Mouse (Mus musculus): ENCODE measurements around the gene Egln2. TPM values are rescaled to one million over a fixed set of nuclear protein-coding genes. Genes with fewer than 3 reads are reported as not detected.

The Egln2 gene
- total and polyA plus RNA-seq, 2 experiments from 2014 or later = 42.8 to 71.5 TPM

GRCm38 (mm10) chr7:27130521-27131370 lies 35.9 kb downstream of the Egln2 start:
- Histone ChIP-seq H3K27ac (ENCODE audit: low read depth) (no peak overlapping the region), H3K4me3 (ENCODE audit: low read depth, low read length) (no peak overlapping the region), H3K4me2 (ENCODE audit: low read depth, low read length) (no peak overlapping the region), H3K4me1 (ENCODE audit: control insufficient read depth, insufficient read depth) (no peaks in the 10 kb centered on the region), H3K9ac (replicated peaks; ENCODE audit: low read depth, low read length) (no peak overlapping the region), H3K36me3 (replicated peaks; ENCODE audit: control insufficient read depth, insufficient read depth, low read length) (no peaks in the 10 kb centered on the region), H3K9me3 (replicated peaks; ENCODE audit: control insufficient read depth, low read length) (no peaks in the 10 kb centered on the region), H3K27me3 (ENCODE audit: control insufficient read depth, insufficient read depth, low read length) (no peaks in the 10 kb centered on the region)
- TF ChIP-seq EP300 (IDR thresholded peaks at IDR 0.05; ENCODE audit: low read depth) (no peak), CTCF (IDR thresholded peaks at IDR 0.05; ENCODE audit: low read depth) (no peak)
- DNase-seq (ENCODE audit: low spot score) (no peak), ATAC-seq (ENCODE audit: insufficient read depth, low read depth) (no peak)
- 86% methylated on average over 22 of the region's 22 CpGs for WGBS

GRCm38 (mm10) chr7:27129811-27130210 lies 36.8 kb downstream of the Egln2 start:
- Histone ChIP-seq H3K9ac (replicated peaks; ENCODE audit: low read depth, low read length) (no peak overlapping the region), H3K4me3 (ENCODE audit: low read depth, low read length) (no peak overlapping the region), H3K27me3 (ENCODE audit: control insufficient read depth, insufficient read depth, low read length) (no peaks in the 10 kb centered on the region), H3K4me1 (ENCODE audit: control insufficient read depth, insufficient read depth) (no peaks in the 10 kb centered on the region), H3K27ac (ENCODE audit: low read depth) (no peak overlapping the region), H3K9me3 (replicated peaks; ENCODE audit: control insufficient read depth, low read length) (no peaks in the 10 kb centered on the region), H3K36me3 (replicated peaks; ENCODE audit: control insufficient read depth, insufficient read depth, low read length) (no peaks in the 10 kb centered on the region), H3K4me2 (ENCODE audit: low read depth, low read length) (no peak overlapping the region)
- WGBS = 85% methylated on average over 12 of the region's 12 CpGs
- DNase-seq (ENCODE audit: low spot score) (no peak), ATAC-seq (ENCODE audit: insufficient read depth, low read depth) (no peak)
- TF ChIP-seq CTCF (IDR thresholded peaks at IDR 0.05; ENCODE audit: low read depth) (no peak), EP300 (IDR thresholded peaks at IDR 0.05; ENCODE audit: low read depth) (no peak)

GRCm38 (mm10) chr7:27128946-27129345 lies 37.7 kb downstream of the Egln2 start:
- WGBS = 47% methylated on average over 13 of the region's 13 CpGs
- no peak overlapping the region for H3K4me2 ChIP-seq (ENCODE audit: low read depth, low read length)
- no peak for ATAC-seq (ENCODE audit: insufficient read depth, low read depth)
- no peaks in the 10 kb centered on the region for H3K36me3 ChIP-seq (replicated peaks; ENCODE audit: control insufficient read depth, insufficient read depth, low read length)
- H3K9me3 ChIP-seq (replicated peaks; ENCODE audit: control insufficient read depth, low read length) = no peaks in the 10 kb centered on the region
- TF ChIP-seq CTCF (IDR thresholded peaks at IDR 0.05; ENCODE audit: low read depth) (no peak), EP300 (IDR thresholded peaks at IDR 0.05; ENCODE audit: low read depth) (no peak)
- H3K4me3 ChIP-seq (ENCODE audit: low read depth, low read length) = no peak overlapping the region
- H3K27ac ChIP-seq (ENCODE audit: low read depth) = no peak overlapping the region
- no peak overlapping the region for H3K9ac ChIP-seq (replicated peaks; ENCODE audit: low read depth, low read length)
- no peaks in the 10 kb centered on the region for H3K27me3 ChIP-seq (ENCODE audit: control insufficient read depth, insufficient read depth, low read length)
- DNase-seq (ENCODE audit: low spot score) = no peak
- no peaks in the 10 kb centered on the region for H3K4me1 ChIP-seq (ENCODE audit: control insufficient read depth, insufficient read depth)

- TF ChIP-seq EP300 (IDR thresholded peaks at IDR 0.05; ENCODE audit: low read depth) (no peak), CTCF (IDR thresholded peaks at IDR 0.05; ENCODE audit: low read depth) (peak; percentile 54)
- Histone ChIP-seq H3K4me3 (ENCODE audit: low read depth, low read length) (no peak overlapping the region), H3K4me2 (ENCODE audit: low read depth, low read length) (no peak overlapping the region), H3K9me3 (replicated peaks; ENCODE audit: control insufficient read depth, low read length) (no peaks in the 10 kb centered on the region), H3K4me1 (ENCODE audit: control insufficient read depth, insufficient read depth) (no peaks in the 10 kb centered on the region), H3K27ac (ENCODE audit: low read depth) (no peak overlapping the region), H3K9ac (replicated peaks; ENCODE audit: low read depth, low read length) (no peak overlapping the region), H3K27me3 (ENCODE audit: control insufficient read depth, insufficient read depth, low read length) (no peaks in the 10 kb centered on the region), H3K36me3 (replicated peaks; ENCODE audit: control insufficient read depth, insufficient read depth, low read length) (no peaks in the 10 kb centered on the region)
- no peak for ATAC-seq (ENCODE audit: insufficient read depth, low read depth)
- WGBS = 44% methylated on average over 3 of the region's 3 CpGs
- DNase-seq (ENCODE audit: low spot score) = no peak
Observed at GRCm38 (mm10) chr7:27128162-27128561, 38.4 kb downstream of the Egln2 start.

GRCm38 (mm10) chr7:27124969-27125368 lies 41.6 kb downstream of the Egln2 start:
- no peak overlapping the region for H3K4me3 ChIP-seq (ENCODE audit: low read depth, low read length)
- TF ChIP-seq EP300 (IDR thresholded peaks at IDR 0.05; ENCODE audit: low read depth) = no peak
- no peak for TF ChIP-seq CTCF (IDR thresholded peaks at IDR 0.05; ENCODE audit: low read depth)
- H3K9me3 ChIP-seq (replicated peaks; ENCODE audit: control insufficient read depth, low read length) = no peaks in the 10 kb centered on the region
- H3K27ac ChIP-seq (ENCODE audit: low read depth) = no peak overlapping the region
- 70% methylated on average over 4 of the region's 4 CpGs for WGBS
- H3K27me3 ChIP-seq (ENCODE audit: control insufficient read depth, insufficient read depth, low read length) = no peaks in the 10 kb centered on the region
- ATAC-seq (ENCODE audit: insufficient read depth, low read depth) (no peak), DNase-seq (ENCODE audit: low spot score) (no peak)
- H3K9ac ChIP-seq (replicated peaks; ENCODE audit: low read depth, low read length) = no peak overlapping the region
- no peak overlapping the region for H3K4me2 ChIP-seq (ENCODE audit: low read depth, low read length)
- H3K4me1 ChIP-seq (ENCODE audit: control insufficient read depth, insufficient read depth) = no peaks in the 10 kb centered on the region
- no peaks in the 10 kb centered on the region for H3K36me3 ChIP-seq (replicated peaks; ENCODE audit: control insufficient read depth, insufficient read depth, low read length)
